Mouse (Mus musculus) midbrain, embryonic 15.5 days (tissue): ENCODE measurements around the gene Ticam1. TPM values are rescaled to one million over a fixed set of nuclear protein-coding genes. Genes with fewer than 3 reads are reported as not detected.

Source experiments
- ATAC-seq: fragments of 200-750 bp; cut with Nextera tagmentation; replicated peaks from 2 replicates; pipeline ENCODE4 v1.8.0; 2017; ENCODE audit warnings: moderate TSS enrichment
- H3K27ac ChIP-seq: fragments of 300-500 bp; sonication (generic); 2 replicates; pipeline ENCODE4 v1.5.1; 2015; ENCODE audit warnings: mild to moderate bottlenecking, inconsistent platforms
- H3K27me3 ChIP-seq: fragments of 300-500 bp; sonication (generic); replicated peaks from 2 replicates; pipeline ENCODE4 v1.6.1; 2015; ENCODE audit warnings: inconsistent platforms
- H3K36me3 ChIP-seq: fragments of 300-500 bp; sonication (generic); replicated peaks from 2 replicates; pipeline ENCODE4 v1.6.1; 2015; ENCODE audit warnings: inconsistent platforms
- H3K4me1 ChIP-seq: fragments of 300-500 bp; sonication (generic); 2 replicates; pipeline ENCODE4 v1.6.1; 2015; ENCODE audit warnings: inconsistent platforms
- H3K4me2 ChIP-seq: fragments of 300-500 bp; sonication (generic); 2 replicates; pipeline ENCODE4 v1.6.1; 2015; ENCODE audit warnings: inconsistent platforms, mild to moderate bottlenecking, moderate library complexity
- H3K4me3 ChIP-seq: fragments of 300-500 bp; sonication (generic); 2 replicates; pipeline ENCODE4 v1.5.1; 2015; ENCODE audit warnings: mild to moderate bottlenecking, inconsistent platforms
- H3K9ac ChIP-seq: fragments of 300-500 bp; sonication (generic); 2 replicates; pipeline ENCODE4 v1.6.1; 2015; ENCODE audit warnings: mild to moderate bottlenecking, inconsistent platforms
- H3K9me3 ChIP-seq: fragments of 300-500 bp; sonication (generic); 2 replicates; pipeline ENCODE4 v1.6.1; 2016; ENCODE audit warnings: inconsistent platforms
- WGBS: fragments of 180-500 bp; shearing (Covaris S2); methylation state at CpG from one replicate; pipeline ENCODE4 v1.1.7; 2015; ENCODE audit warnings: mixed read lengths; 5-methylcytosine and 5-hydroxymethylcytosine counted together
- polyA plus RNA-seq: library from polyadenylated mRNA; unstranded; fragments of >200 nt; fragmentation: Nextera tagmentation; extraction: Ambion mirVana; gene quantifications from 2 replicates; pipeline ENCODE4 v1.2.1, GENCODE M21; 2015

The Ticam1 gene
- polyA plus RNA-seq, 1 experiment from 2014 or later, result 1.2 TPM

GRCm38 (mm10) chr17:56257181-56257894 is 19.2 kb downstream of the Ticam1 start:
- 11% methylated on average over 58 of the region's 58 CpGs for WGBS
- ATAC-seq, result no peak
- Histone ChIP-seq H3K36me3 (peaks cover 13% of the 10 kb centered on the region; the same call in 1 of the 2 replicates), H3K4me1 (peaks cover 60% of the 10 kb centered on the region), H3K4me3 (peak overlapping the region; percentile 69), H3K9me3 (no peaks in the 10 kb centered on the region), H3K4me2 (peak overlapping the region; percentile 99), H3K27ac (peak overlapping the region; percentile 86), H3K9ac (peak overlapping the region; percentile 66), H3K27me3 (no peaks in the 10 kb centered on the region)

- peaks cover 54% of the 10 kb centered on the region for H3K4me1 ChIP-seq
- ATAC-seq, result peak; percentile 94
Measured at GRCm38 (mm10) chr17:56256239-56256881, 20.2 kb downstream of the Ticam1 start, which contains the start of gene Fem1a. Gene Fem1a, plus strand, starts transcription at chr17:56256810.

GRCm38 (mm10) chr17:56255863-56256238 is 20.7 kb downstream of the Ticam1 start:
- peak; percentile 95 for ATAC-seq
- WGBS, result under 1% methylated on average over 32 of the region's 32 CpGs
- peaks cover 53% of the 10 kb centered on the region for H3K4me1 ChIP-seq
- peak overlapping the region; percentile 58 for H3K4me2 ChIP-seq
- no peaks in the 10 kb centered on the region for H3K9me3 ChIP-seq
- H3K27me3 ChIP-seq, result no peaks in the 10 kb centered on the region
- peak overlapping the region; percentile 91 for H3K27ac ChIP-seq
- peaks cover 2% of the 10 kb centered on the region; the same call in 1 of the 2 replicates for H3K36me3 ChIP-seq
- H3K9ac ChIP-seq, result peak overlapping the region; percentile 43
- peak overlapping the region; percentile 69 for H3K4me3 ChIP-seq

More at GRCm38 (mm10) chr17:56256239-56256881, 20.2 kb downstream of the Ticam1 start, which contains the start of gene Fem1a:
- Histone ChIP-seq H3K9ac (peak within 1 kb of the TSS; percentile 66), H3K9me3 (no peaks in the 10 kb centered on the region), H3K4me2 (peak within 1 kb of the TSS; percentile 99), H3K36me3 (peaks cover 5% of the 10 kb centered on the region; the same call in 1 of the 2 replicates), H3K27ac (peak within 1 kb of the TSS; percentile 91), H3K27me3 (no peaks in the 10 kb centered on the region), H3K4me3 (peak within 1 kb of the TSS; percentile 69)
- under 1% methylated on average over 28 of the region's 28 CpGs for WGBS

GRCm38 (mm10) chr17:56255429-56255828 is 21.2 kb downstream of the Ticam1 start:
- Histone ChIP-seq H3K4me3 (peak overlapping the region; percentile 69), H3K4me1 (peaks cover 53% of the 10 kb centered on the region), H3K9ac (no peak overlapping the region)

GRCm38 (mm10) chr17:56254695-56255094 is 21.9 kb downstream of the Ticam1 start:
- no peak for ATAC-seq
- Histone ChIP-seq H3K4me3 (no peak overlapping the region), H3K27ac (peak overlapping the region; percentile 91), H3K9ac (0 out of 2 replicates have a peak overlapping the region, but pooled peaks have one; percentile 8), H3K9me3 (no peaks in the 10 kb centered on the region), H3K36me3 (peaks cover 2% of the 10 kb centered on the region; the same call in 1 of the 2 replicates), H3K4me1 (peaks cover 50% of the 10 kb centered on the region), H3K27me3 (no peaks in the 10 kb centered on the region), H3K4me2 (peak overlapping the region; percentile 58; the same call in 1 of the 2 replicates)
- 83% methylated on average over 4 of the region's 4 CpGs for WGBS

More at GRCm38 (mm10) chr17:56255429-56255828, 21.2 kb downstream of the Ticam1 start:
- H3K4me2 ChIP-seq, result peak overlapping the region; percentile 58
- no peaks in the 10 kb centered on the region for H3K9me3 ChIP-seq
- H3K36me3 ChIP-seq, result peaks cover 2% of the 10 kb centered on the region; the same call in 1 of the 2 replicates
- H3K27ac ChIP-seq, result peak overlapping the region; percentile 91
- ATAC-seq, result peak; percentile 7
- H3K27me3 ChIP-seq, result no peaks in the 10 kb centered on the region
- 17% methylated on average over 9 of the region's 9 CpGs for WGBS

- Histone ChIP-seq H3K27me3 (0 out of 2 replicates have a peak, but pooled peaks cover 7% of the 10 kb centered on the region), H3K27ac (peak overlapping the region; percentile 81), H3K9me3 (no peaks in the 10 kb centered on the region), H3K4me1 (peaks cover 25% of the 10 kb centered on the region), H3K36me3 (no peaks in the 10 kb centered on the region), H3K4me2 (peak overlapping the region; percentile 37), H3K4me3 (no peak overlapping the region), H3K9ac (0 out of 2 replicates have a peak overlapping the region, but pooled peaks have one; percentile 2)
- WGBS, result 14% methylated on average over 6 of the region's 6 CpGs
- peak; percentile 53 for ATAC-seq
Measured at GRCm38 (mm10) chr17:56251136-56251829, 25.3 kb downstream of the Ticam1 start.

GRCm38 (mm10) chr17:56245608-56246007 is 31.0 kb downstream of the Ticam1 start:
- H3K9ac ChIP-seq, result no peak overlapping the region
- H3K4me2 ChIP-seq, result no peak overlapping the region
- no peaks in the 10 kb centered on the region for H3K9me3 ChIP-seq
- H3K27me3 ChIP-seq, result 0 out of 2 replicates have a peak, but pooled peaks cover 9% of the 10 kb centered on the region
- no peak overlapping the region for H3K4me3 ChIP-seq
- peaks cover 12% of the 10 kb centered on the region for H3K4me1 ChIP-seq
- 51% methylated on average over 7 of the region's 7 CpGs for WGBS
- no peak overlapping the region for H3K27ac ChIP-seq
- H3K36me3 ChIP-seq, result no peaks in the 10 kb centered on the region
- ATAC-seq, result no peak

GRCm38 (mm10) chr17:56241541-56242401 is 34.8 kb downstream of the Ticam1 start:
- under 1% methylated on average over 33 of the region's 33 CpGs for WGBS
- 0 out of 2 replicates have a peak, but pooled peaks cover 6% of the 10 kb centered on the region for H3K27me3 ChIP-seq
- peak overlapping the region; percentile 57 for H3K9ac ChIP-seq
- peak overlapping the region; percentile 51 for H3K4me3 ChIP-seq
- H3K9me3 ChIP-seq, result no peaks in the 10 kb centered on the region
- H3K27ac ChIP-seq, result 0 out of 2 replicates have a peak overlapping the region, but pooled peaks have one; percentile 56
- ATAC-seq, result peak; percentile 94
- peak overlapping the region; percentile 54 for H3K4me2 ChIP-seq
- H3K36me3 ChIP-seq, result no peaks in the 10 kb centered on the region
- H3K4me1 ChIP-seq, result 0 out of 2 replicates have a peak, but pooled peaks cover 6% of the 10 kb centered on the region

GRCm38 (mm10) chr17:56233818-56234469 is 42.6 kb downstream of the Ticam1 start:
- WGBS, result 2% methylated on average over 14 of the region's 14 CpGs
- H3K27me3 ChIP-seq, result no peaks in the 10 kb centered on the region
- peaks cover 12% of the 10 kb centered on the region for H3K4me1 ChIP-seq
- peak; percentile 95 for ATAC-seq
- peak overlapping the region; percentile 19 for H3K4me3 ChIP-seq
- H3K9me3 ChIP-seq, result no peaks in the 10 kb centered on the region
- peak overlapping the region; percentile 45 for H3K4me2 ChIP-seq
- peak overlapping the region; percentile 9; the same call in 1 of the 2 replicates for H3K9ac ChIP-seq
- peak overlapping the region; percentile 74 for H3K27ac ChIP-seq
- no peaks in the 10 kb centered on the region for H3K36me3 ChIP-seq

GRCm38 (mm10) chr17:56233389-56233788 is 43.2 kb downstream of the Ticam1 start:
- peak; percentile 63 for ATAC-seq

More at GRCm38 (mm10) chr17:56233389-56233788, 43.2 kb downstream of the Ticam1 start:
- no peaks in the 10 kb centered on the region for H3K27me3 ChIP-seq
- H3K9ac ChIP-seq, result peak overlapping the region; percentile 9; the same call in 1 of the 2 replicates
- H3K36me3 ChIP-seq, result no peaks in the 10 kb centered on the region
- WGBS, result 52% methylated on average over 8 of the region's 8 CpGs
- H3K4me3 ChIP-seq, result peak overlapping the region; percentile 19
- H3K4me1 ChIP-seq, result peaks cover 12% of the 10 kb centered on the region
- no peaks in the 10 kb centered on the region for H3K9me3 ChIP-seq
- H3K27ac ChIP-seq, result peak overlapping the region; percentile 74
- H3K4me2 ChIP-seq, result peak overlapping the region; percentile 45
